Mouse (Mus musculus) intestine, embryonic 15.5 days (tissue): ENCODE data around the gene Acap3. TPM values are rescaled to one million over a fixed set of nuclear protein-coding genes. Genes with fewer than 3 reads are reported as not detected.

Source experiments
- ATAC-seq: fragments of 200-750 bp; cut with Nextera tagmentation; 2 replicates; pipeline ENCODE4 v1.8.0; 2017; ENCODE audit warnings: moderate TSS enrichment, moderate library complexity
- H3K27ac ChIP-seq: fragments of 300-500 bp; sonication (generic); 2 replicates; pipeline ENCODE4 v1.5.1; 2015; ENCODE audit warnings: mild to moderate bottlenecking, inconsistent platforms
- H3K27me3 ChIP-seq: fragments of 300-500 bp; sonication (generic); replicated peaks from 2 replicates; pipeline ENCODE4 v1.6.1; 2015; ENCODE audit warnings: inconsistent platforms
- H3K36me3 ChIP-seq: fragments of 300-500 bp; sonication (generic); 2 replicates; pipeline ENCODE4 v1.6.1; 2015; ENCODE audit warnings: inconsistent platforms
- H3K4me1 ChIP-seq: fragments of 300-500 bp; sonication (generic); replicated peaks from 2 replicates; pipeline ENCODE4 v1.6.1; 2015; ENCODE audit warnings: inconsistent platforms
- H3K4me2 ChIP-seq: fragments of 300-500 bp; sonication (generic); replicated peaks from 2 replicates; pipeline ENCODE4 v1.6.1; 2015; ENCODE audit warnings: mild to moderate bottlenecking, inconsistent platforms
- H3K4me3 ChIP-seq: fragments of 300-500 bp; sonication (generic); replicated peaks from 2 replicates; pipeline ENCODE4 v1.5.1; 2015; ENCODE audit warnings: inconsistent platforms
- H3K9ac ChIP-seq: fragments of 300-500 bp; sonication (generic); 2 replicates; pipeline ENCODE4 v1.6.1; 2015; ENCODE audit warnings: inconsistent platforms
- H3K9me3 ChIP-seq: fragments of 300-500 bp; sonication (generic); 2 replicates; pipeline ENCODE4 v1.6.1; 2016; ENCODE audit warnings: inconsistent platforms
- WGBS: fragments of 180-500 bp; shearing (Covaris S2); methylation state at CpG from one replicate; pipeline ENCODE4 v1.1.7; 2015; 5-methylcytosine and 5-hydroxymethylcytosine counted together
- polyA plus RNA-seq: library from polyadenylated mRNA; unstranded; fragments of >200 nt; fragmentation: Nextera tagmentation; extraction: Ambion mirVana; gene quantifications from 2 replicates; pipeline ENCODE4 v1.2.1, GENCODE M21; 2015

The Acap3 gene
- polyA plus RNA-seq, 1 experiment from 2014 or later: 12.2 TPM

- no peak overlapping the region for H3K4me3 ChIP-seq
- ATAC-seq: no peak
- peaks cover 28% of the 10 kb centered on the region for H3K36me3 ChIP-seq
- H3K27me3 ChIP-seq: no peaks in the 10 kb centered on the region
- H3K9me3 ChIP-seq: no peaks in the 10 kb centered on the region
- H3K4me2 ChIP-seq: no peak overlapping the region
- 94% methylated on average over 13 of the region's 13 CpGs for WGBS
- H3K4me1 ChIP-seq: no peaks in the 10 kb centered on the region
- no peak overlapping the region for H3K9ac ChIP-seq
- no peak overlapping the region for H3K27ac ChIP-seq
Measured at GRCm38 (mm10) chr4:155903246-155903645, 11.6 kb downstream of the Acap3 start.

GRCm38 (mm10) chr4:155904318-155905102, 12.9 kb downstream of the Acap3 start:
- H3K4me1 ChIP-seq: no peaks in the 10 kb centered on the region
- H3K27ac ChIP-seq: no peak overlapping the region
- no peaks in the 10 kb centered on the region for H3K9me3 ChIP-seq
- H3K36me3 ChIP-seq: peaks cover 26% of the 10 kb centered on the region
- H3K4me2 ChIP-seq: no peak overlapping the region
- H3K27me3 ChIP-seq: no peaks in the 10 kb centered on the region
- ATAC-seq: no peak
- no peak overlapping the region for H3K9ac ChIP-seq
- no peak overlapping the region for H3K4me3 ChIP-seq
- 88% methylated on average over 13 of the region's 13 CpGs for WGBS

GRCm38 (mm10) chr4:155905634-155906033, 14.0 kb downstream of the Acap3 start:
- H3K4me1 ChIP-seq: no peaks in the 10 kb centered on the region
- H3K4me2 ChIP-seq: no peak overlapping the region
- no peaks in the 10 kb centered on the region for H3K27me3 ChIP-seq
- H3K27ac ChIP-seq: no peak overlapping the region
- no peak overlapping the region for H3K9ac ChIP-seq
- no peak overlapping the region for H3K4me3 ChIP-seq
- ATAC-seq: no peak
- peaks cover 26% of the 10 kb centered on the region for H3K36me3 ChIP-seq
- no peaks in the 10 kb centered on the region for H3K9me3 ChIP-seq
- 85% methylated on average over 13 of the region's 13 CpGs for WGBS

GRCm38 (mm10) chr4:155906125-155906524, 14.5 kb downstream of the Acap3 start:
- Histone ChIP-seq H3K4me2 (no peak overlapping the region), H3K4me3 (no peak overlapping the region), H3K27ac (no peak overlapping the region), H3K36me3 (peaks cover 26% of the 10 kb centered on the region), H3K9ac (no peak overlapping the region), H3K9me3 (no peaks in the 10 kb centered on the region), H3K4me1 (no peaks in the 10 kb centered on the region), H3K27me3 (no peaks in the 10 kb centered on the region)
- no peak for ATAC-seq
- WGBS: 84% methylated on average over 9 of the region's 9 CpGs

- H3K27me3 ChIP-seq: no peaks in the 10 kb centered on the region
- H3K9me3 ChIP-seq: no peaks in the 10 kb centered on the region
- peaks cover 20% of the 10 kb centered on the region for H3K36me3 ChIP-seq
- no peak overlapping the region for H3K9ac ChIP-seq
- no peak overlapping the region for H3K4me3 ChIP-seq
- no peak for ATAC-seq
- 85% methylated on average over 11 of the region's 11 CpGs for WGBS
- no peak overlapping the region for H3K4me2 ChIP-seq
- H3K4me1 ChIP-seq: no peaks in the 10 kb centered on the region
- H3K27ac ChIP-seq: no peak overlapping the region
Measured at GRCm38 (mm10) chr4:155907003-155907402, 15.4 kb downstream of the Acap3 start.

- H3K9ac ChIP-seq: no peak overlapping the region
- H3K4me1 ChIP-seq: no peaks in the 10 kb centered on the region
- 72% methylated on average over 7 of the region's 7 CpGs for WGBS
- H3K9me3 ChIP-seq: no peaks in the 10 kb centered on the region
- H3K4me2 ChIP-seq: no peak overlapping the region
- peaks cover 7% of the 10 kb centered on the region for H3K36me3 ChIP-seq
- no peak overlapping the region for H3K27ac ChIP-seq
- H3K4me3 ChIP-seq: no peak overlapping the region
- ATAC-seq: no peak
- no peaks in the 10 kb centered on the region for H3K27me3 ChIP-seq
Measured at GRCm38 (mm10) chr4:155908281-155908680, 16.7 kb downstream of the Acap3 start.

GRCm38 (mm10) chr4:155908751-155909150, 17.1 kb downstream of the Acap3 start:
- Histone ChIP-seq H3K27ac (no peak overlapping the region), H3K9ac (no peak overlapping the region), H3K4me1 (no peaks in the 10 kb centered on the region), H3K27me3 (no peaks in the 10 kb centered on the region), H3K4me2 (no peak overlapping the region), H3K4me3 (no peak overlapping the region), H3K36me3 (peaks cover 3% of the 10 kb centered on the region), H3K9me3 (no peaks in the 10 kb centered on the region)
- ATAC-seq: no peak
- WGBS: 86% methylated on average over 4 of the region's 4 CpGs

- ATAC-seq: no peak
- 67% methylated on average over 1 of the region's 1 CpGs for whole genome bisulfite sequencing
- no peak overlapping the region for H3K4me3 ChIP-seq
Measured at GRCm38 (mm10) chr4:155932031-155932430, 40.4 kb downstream of the Acap3 start.

GRCm38 (mm10) chr4:155943049-155943452, 51.4 kb downstream of the Acap3 start:
- H3K36me3 ChIP-seq: no peaks in the 10 kb centered on the region; the same call in 1 of the 2 replicates
- H3K27ac ChIP-seq: peak overlapping the region; percentile 82
- H3K4me1 ChIP-seq: peaks cover 22% of the 10 kb centered on the region
- H3K4me2 ChIP-seq: peak overlapping the region; percentile 93
- H3K9ac ChIP-seq: peak overlapping the region; percentile 95
- peak overlapping the region; percentile 95 for H3K4me3 ChIP-seq
- 2% methylated on average over 17 of the region's 17 CpGs for WGBS
- peak; percentile 61 for ATAC-seq
- H3K9me3 ChIP-seq: no peaks in the 10 kb centered on the region
- no peaks in the 10 kb centered on the region for H3K27me3 ChIP-seq

More at GRCm38 (mm10) chr4:155932031-155932430, 40.4 kb downstream of the Acap3 start:
- H3K9me3 ChIP-seq: no peaks in the 10 kb centered on the region
- no peaks in the 10 kb centered on the region for H3K36me3 ChIP-seq
- no peak overlapping the region for H3K4me2 ChIP-seq
- H3K9ac ChIP-seq: no peak overlapping the region
- 0 out of 2 replicates have a peak, but pooled peaks cover under 1% of the 10 kb centered on the region for H3K27me3 ChIP-seq
- H3K4me1 ChIP-seq: no peaks in the 10 kb centered on the region
- no peak overlapping the region for H3K27ac ChIP-seq

- Histone ChIP-seq H3K9me3 (no peaks in the 10 kb centered on the region), H3K36me3 (no peaks in the 10 kb centered on the region; the same call in 1 of the 2 replicates), H3K4me3 (peak within 1 kb of the TSS; percentile 95), H3K4me2 (peak within 1 kb of the TSS; percentile 93), H3K9ac (peak within 1 kb of the TSS; percentile 95), H3K4me1 (peaks cover 22% of the 10 kb centered on the region), H3K27me3 (no peaks in the 10 kb centered on the region), H3K27ac (peak within 1 kb of the TSS; percentile 82)
- under 1% methylated on average over 82 of the region's 85 CpGs for WGBS
- ATAC-seq: peak; percentile 98
Measured at GRCm38 (mm10) chr4:155943534-155944249, 52.1 kb downstream of the Acap3 start, which contains the start of gene Ube2j2. Gene Ube2j2 (plus strand): TSS chr4:155943831.

- H3K36me3 ChIP-seq: peaks cover 3% of the 10 kb centered on the region
- peak overlapping the region; percentile 95 for H3K4me3 ChIP-seq
- H3K27ac ChIP-seq: peak overlapping the region; percentile 48
- H3K9ac ChIP-seq: peak overlapping the region; percentile 95
- 0% methylated on average over 17 of the region's 17 CpGs for WGBS
- H3K4me2 ChIP-seq: peak overlapping the region; percentile 93
- no peaks in the 10 kb centered on the region for H3K27me3 ChIP-seq
- H3K9me3 ChIP-seq: no peaks in the 10 kb centered on the region
- ATAC-seq: peak; percentile 29
- peaks cover 22% of the 10 kb centered on the region for H3K4me1 ChIP-seq
Measured at GRCm38 (mm10) chr4:155944271-155944670, 52.6 kb downstream of the Acap3 start.

- H3K9ac ChIP-seq: no peak overlapping the region
- H3K4me3 ChIP-seq: no peak overlapping the region
- H3K4me2 ChIP-seq: no peak overlapping the region
- H3K9me3 ChIP-seq: no peaks in the 10 kb centered on the region
- no peak overlapping the region for H3K27ac ChIP-seq
- H3K4me1 ChIP-seq: peaks cover 22% of the 10 kb centered on the region
- H3K36me3 ChIP-seq: peaks cover 17% of the 10 kb centered on the region
- ATAC-seq: no peak
- H3K27me3 ChIP-seq: no peaks in the 10 kb centered on the region
Measured at GRCm38 (mm10) chr4:155947094-155947493, 55.5 kb downstream of the Acap3 start.
